Mouse (Mus musculus): Measurements from ENCODE around the gene Slain2. TPM values are rescaled to one million over a fixed set of nuclear protein-coding genes. Genes with fewer than 3 reads are reported as not detected.
A peak's percentile ranks its signal among the peaks of the same experiment; 100 is the strongest.
"Not testable (repeated sequence)": the region's sequence is repeated elsewhere in the genome, so short reads cannot be mapped to it uniquely, and the experiment has no call there.

The Slain2 gene
- polyA plus RNA-seq, 1 experiment: 19.0 TPM

GRCm38 (mm10) chr5:72989756-72990155, 75.7 kb downstream of the Slain2 start:
- no peaks in the 10 kb centered on the region for H3K27me3 ChIP-seq (ENCODE audit: control insufficient read depth, insufficient read depth, insufficient read length)
- H3ac ChIP-seq (ENCODE audit: control insufficient read depth, insufficient read length): no peak overlapping the region
- H3K4me2 ChIP-seq (ENCODE audit: low read depth): no peak overlapping the region
- no peak overlapping the region for H3K4me3 ChIP-seq
- no peaks in the 10 kb centered on the region for H3K36me3 ChIP-seq (ENCODE audit: control insufficient read depth, insufficient read depth)
- H3K79me2 ChIP-seq (ENCODE audit: control insufficient read depth, insufficient read depth): no peaks in the 10 kb centered on the region
- no peak for TF ChIP-seq E2F4 (IDR thresholded peaks at IDR 0.05; ENCODE audit: insufficient read depth)
- TF ChIP-seq CEBPB (IDR thresholded peaks at IDR 0.05; ENCODE audit: insufficient read depth, poor library complexity, severe bottlenecking): no peak
- no peak for TF ChIP-seq SRF (IDR thresholded peaks at IDR 0.05; ENCODE audit: control insufficient read depth, insufficient read length, low read depth)
- TF ChIP-seq REST (IDR thresholded peaks at IDR 0.05; ENCODE audit: insufficient read depth, insufficient read length): no peak
- TF ChIP-seq MYOG (IDR thresholded peaks at IDR 0.05; ENCODE audit: control insufficient read depth in 1 of 3, insufficient read depth in 1 of 3, insufficient read length in 2 of 3, low read depth in 2 of 3): no peak
- no peak for TF ChIP-seq TCF3 (IDR thresholded peaks at IDR 0.05; ENCODE audit: insufficient read length, low read depth)
- TF ChIP-seq POLR2AphosphoS2 (IDR thresholded peaks at IDR 0.05; ENCODE audit: insufficient read length, low read depth): no peak
- no peak for TF ChIP-seq POLR2A (IDR thresholded peaks at IDR 0.05; ENCODE audit: insufficient read length, low read depth)

- Histone ChIP-seq H3K4me3 (no peak overlapping the region), H3K27me3 (ENCODE audit: control insufficient read depth, insufficient read depth, insufficient read length) (no peaks in the 10 kb centered on the region), H3ac (ENCODE audit: control insufficient read depth, insufficient read length) (no peak overlapping the region), H3K79me2 (ENCODE audit: control insufficient read depth, insufficient read depth) (no peaks in the 10 kb centered on the region), H3K36me3 (ENCODE audit: control insufficient read depth, insufficient read depth) (no peaks in the 10 kb centered on the region), H3K4me2 (ENCODE audit: low read depth) (no peak overlapping the region)
- TF ChIP-seq TCF3 (IDR thresholded peaks at IDR 0.05; ENCODE audit: insufficient read length, low read depth): no peak
- TF ChIP-seq E2F4 (IDR thresholded peaks at IDR 0.05; ENCODE audit: insufficient read depth): no peak
- TF ChIP-seq CEBPB (IDR thresholded peaks at IDR 0.05; ENCODE audit: insufficient read depth, poor library complexity, severe bottlenecking): no peak
- no peak for TF ChIP-seq POLR2AphosphoS2 (IDR thresholded peaks at IDR 0.05; ENCODE audit: insufficient read length, low read depth)
- TF ChIP-seq MYOG (IDR thresholded peaks at IDR 0.05; ENCODE audit: control insufficient read depth in 1 of 3, insufficient read depth in 1 of 3, insufficient read length in 2 of 3, low read depth in 2 of 3): no peak
- no peak for TF ChIP-seq REST (IDR thresholded peaks at IDR 0.05; ENCODE audit: insufficient read depth, insufficient read length)
- TF ChIP-seq USF1 (IDR thresholded peaks at IDR 0.05; ENCODE audit: low read depth): no peak
- TF ChIP-seq TCF12 (IDR thresholded peaks at IDR 0.05; ENCODE audit: insufficient read depth, poor library complexity, severe bottlenecking): no peak
- no peak for TF ChIP-seq MYOD1 (IDR thresholded peaks at IDR 0.05; ENCODE audit: control insufficient read depth in 1 of 3, insufficient read length in 2 of 3, low read depth in 2 of 3)
- TF ChIP-seq MAX (IDR thresholded peaks at IDR 0.05; ENCODE audit: low read depth): no peak
- TF ChIP-seq POLR2A (IDR thresholded peaks at IDR 0.05; ENCODE audit: insufficient read length, low read depth): no peak
- TF ChIP-seq SRF (IDR thresholded peaks at IDR 0.05; ENCODE audit: control insufficient read depth, insufficient read length, low read depth): no peak
Observed at GRCm38 (mm10) chr5:72992474-72992873, 78.4 kb downstream of the Slain2 start.

DNA sequence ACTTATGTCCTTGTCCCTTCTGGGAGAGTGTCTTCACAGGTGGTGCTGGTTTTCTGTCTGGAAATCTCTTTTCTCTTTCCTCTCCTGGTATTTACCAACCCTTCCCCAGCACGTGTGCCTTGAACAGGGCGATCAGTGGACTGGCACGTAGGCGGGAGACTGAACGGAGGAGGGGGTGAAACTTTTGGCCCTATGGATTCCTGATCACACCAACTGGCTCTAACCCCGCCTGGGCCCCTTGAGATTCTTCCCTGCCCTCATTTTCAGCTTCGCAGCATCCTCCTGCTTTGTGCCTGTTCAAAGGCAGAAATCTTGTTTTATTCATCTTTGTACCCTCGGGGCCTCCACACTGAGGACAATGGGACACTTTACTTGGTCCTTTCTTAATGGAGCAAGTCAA, 80.3 kb downstream of the Slain2 start:
- Histone ChIP-seq H3ac (ENCODE audit: control insufficient read depth, insufficient read length) (no peak overlapping the region), H3K36me3 (ENCODE audit: control insufficient read depth, insufficient read depth) (no peaks in the 10 kb centered on the region), H3K79me2 (ENCODE audit: control insufficient read depth, insufficient read depth) (no peaks in the 10 kb centered on the region), H3K4me3 (no peak overlapping the region), H3K27me3 (ENCODE audit: control insufficient read depth, insufficient read depth, insufficient read length) (no peaks in the 10 kb centered on the region), H3K4me2 (ENCODE audit: low read depth) (no peak overlapping the region)
- TF ChIP-seq MYOD1 (IDR thresholded peaks at IDR 0.05; ENCODE audit: control insufficient read depth in 1 of 3, insufficient read length in 2 of 3, low read depth in 2 of 3) (no peak), CEBPB (IDR thresholded peaks at IDR 0.05; ENCODE audit: insufficient read depth, poor library complexity, severe bottlenecking) (no peak), USF1 (IDR thresholded peaks at IDR 0.05; ENCODE audit: low read depth) (no peak), REST (IDR thresholded peaks at IDR 0.05; ENCODE audit: insufficient read depth, insufficient read length) (no peak), POLR2A (IDR thresholded peaks at IDR 0.05; ENCODE audit: insufficient read length, low read depth) (no peak), MYOG (IDR thresholded peaks at IDR 0.05; ENCODE audit: control insufficient read depth in 1 of 3, insufficient read depth in 1 of 3, insufficient read length in 2 of 3, low read depth in 2 of 3) (no peak)

DNA sequence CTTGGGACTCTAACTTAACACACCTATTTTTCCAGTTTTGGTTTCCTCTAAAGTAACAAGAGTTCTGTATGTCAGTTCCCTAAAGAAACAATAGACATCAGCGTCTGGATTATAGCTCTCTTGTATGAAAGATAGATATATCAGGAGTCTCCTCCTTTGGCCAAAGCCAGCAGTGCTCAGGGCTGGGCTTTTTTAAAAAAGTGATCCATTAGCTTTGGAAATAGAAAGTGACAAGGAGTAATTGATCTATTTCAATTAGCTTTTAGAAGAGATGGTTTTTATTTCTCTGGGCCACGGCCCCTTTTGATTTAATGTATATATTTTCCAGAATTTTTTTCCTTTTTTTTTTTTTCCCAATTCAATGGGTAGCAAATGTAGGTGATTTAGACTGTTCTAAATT, 80.8 kb downstream of the Slain2 start:
- Histone ChIP-seq H3K79me2 (ENCODE audit: control insufficient read depth, insufficient read depth) (no peaks in the 10 kb centered on the region), H3K4me2 (ENCODE audit: low read depth) (peak overlapping the region; percentile 55), H3K4me3 (no peak overlapping the region), H3ac (ENCODE audit: control insufficient read depth, insufficient read length) (no peak overlapping the region), H3K27me3 (ENCODE audit: control insufficient read depth, insufficient read depth, insufficient read length) (no peaks in the 10 kb centered on the region), H3K36me3 (ENCODE audit: control insufficient read depth, insufficient read depth) (no peaks in the 10 kb centered on the region)
- TF ChIP-seq REST (IDR thresholded peaks at IDR 0.05; ENCODE audit: insufficient read depth, insufficient read length): no peak
- TF ChIP-seq MYOG (IDR thresholded peaks at IDR 0.05; ENCODE audit: control insufficient read depth in 1 of 3, insufficient read depth in 1 of 3, insufficient read length in 2 of 3, low read depth in 2 of 3): no peak
- TF ChIP-seq TCF12 (IDR thresholded peaks at IDR 0.05; ENCODE audit: insufficient read depth, poor library complexity, severe bottlenecking): no peak
- no peak for TF ChIP-seq E2F4 (IDR thresholded peaks at IDR 0.05; ENCODE audit: insufficient read depth)
- TF ChIP-seq POLR2AphosphoS2 (IDR thresholded peaks at IDR 0.05; ENCODE audit: insufficient read length, low read depth): no peak
- TF ChIP-seq MAX (IDR thresholded peaks at IDR 0.05; ENCODE audit: low read depth): no peak
- no peak for TF ChIP-seq USF1 (IDR thresholded peaks at IDR 0.05; ENCODE audit: low read depth)
- TF ChIP-seq TCF3 (IDR thresholded peaks at IDR 0.05; ENCODE audit: insufficient read length, low read depth): no peak
- TF ChIP-seq MYOD1 (IDR thresholded peaks at IDR 0.05; ENCODE audit: control insufficient read depth in 1 of 3, insufficient read length in 2 of 3, low read depth in 2 of 3): no peak
- no peak for TF ChIP-seq SRF (IDR thresholded peaks at IDR 0.05; ENCODE audit: control insufficient read depth, insufficient read length, low read depth)
- TF ChIP-seq POLR2A (IDR thresholded peaks at IDR 0.05; ENCODE audit: insufficient read length, low read depth): no peak
- no peak for TF ChIP-seq CEBPB (IDR thresholded peaks at IDR 0.05; ENCODE audit: insufficient read depth, poor library complexity, severe bottlenecking)

GRCm38 (mm10) chr5:72995379-72995778, 81.3 kb downstream of the Slain2 start:
- Histone ChIP-seq H3ac (ENCODE audit: control insufficient read depth, insufficient read length) (no peak overlapping the region), H3K4me3 (no peak overlapping the region), H3K79me2 (ENCODE audit: control insufficient read depth, insufficient read depth) (no peaks in the 10 kb centered on the region), H3K27me3 (ENCODE audit: control insufficient read depth, insufficient read depth, insufficient read length) (no peaks in the 10 kb centered on the region), H3K4me2 (ENCODE audit: low read depth) (peak overlapping the region; percentile 55), H3K36me3 (ENCODE audit: control insufficient read depth, insufficient read depth) (no peaks in the 10 kb centered on the region)
- TF ChIP-seq CEBPB (IDR thresholded peaks at IDR 0.05; ENCODE audit: insufficient read depth, poor library complexity, severe bottlenecking) (no peak), MYOG (IDR thresholded peaks at IDR 0.05; ENCODE audit: control insufficient read depth in 1 of 3, insufficient read depth in 1 of 3, insufficient read length in 2 of 3, low read depth in 2 of 3) (peak in 1 of 3 experiments; percentile 22), MYOD1 (IDR thresholded peaks at IDR 0.05; ENCODE audit: control insufficient read depth in 1 of 3, insufficient read length in 2 of 3, low read depth in 2 of 3) (peak; percentile 16 to 19 (median 18))

DNA sequence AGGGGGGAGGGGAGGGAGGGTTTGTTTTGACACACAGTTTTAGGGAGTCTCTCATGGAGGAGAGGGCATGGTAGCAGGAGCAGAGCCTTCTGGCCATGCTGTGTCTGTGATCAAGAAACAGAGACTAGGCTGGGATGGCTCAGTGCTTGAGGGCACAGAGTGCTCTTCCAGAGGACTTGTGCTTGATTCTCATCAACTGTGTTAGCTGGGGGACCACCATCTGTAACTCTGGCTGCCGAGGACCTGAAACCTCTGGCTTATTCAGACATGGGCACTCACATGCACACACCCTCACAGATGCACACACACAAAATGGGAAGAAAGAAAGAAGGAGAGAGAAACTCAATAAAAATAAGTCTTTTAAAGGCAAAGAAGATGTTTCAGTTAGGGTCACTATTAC, 84.4 kb downstream of the Slain2 start:
- H3K27me3 ChIP-seq (ENCODE audit: control insufficient read depth, insufficient read depth, insufficient read length); H3K4me2 ChIP-seq (ENCODE audit: low read depth): not testable (repeated sequence)

More for the DNA sequence above, 84.4 kb downstream of the Slain2 start:
- not testable (repeated sequence) for H3K79me2 ChIP-seq (ENCODE audit: control insufficient read depth, insufficient read depth); H3K4me3 ChIP-seq; H3K36me3 ChIP-seq (ENCODE audit: control insufficient read depth, insufficient read depth); H3ac ChIP-seq (ENCODE audit: control insufficient read depth, insufficient read length)

All from myocyte (in vitro differentiated cells).